Mouse (Mus musculus): ENCODE data around the gene Ankrd33.

The Ankrd33 gene

DNA sequence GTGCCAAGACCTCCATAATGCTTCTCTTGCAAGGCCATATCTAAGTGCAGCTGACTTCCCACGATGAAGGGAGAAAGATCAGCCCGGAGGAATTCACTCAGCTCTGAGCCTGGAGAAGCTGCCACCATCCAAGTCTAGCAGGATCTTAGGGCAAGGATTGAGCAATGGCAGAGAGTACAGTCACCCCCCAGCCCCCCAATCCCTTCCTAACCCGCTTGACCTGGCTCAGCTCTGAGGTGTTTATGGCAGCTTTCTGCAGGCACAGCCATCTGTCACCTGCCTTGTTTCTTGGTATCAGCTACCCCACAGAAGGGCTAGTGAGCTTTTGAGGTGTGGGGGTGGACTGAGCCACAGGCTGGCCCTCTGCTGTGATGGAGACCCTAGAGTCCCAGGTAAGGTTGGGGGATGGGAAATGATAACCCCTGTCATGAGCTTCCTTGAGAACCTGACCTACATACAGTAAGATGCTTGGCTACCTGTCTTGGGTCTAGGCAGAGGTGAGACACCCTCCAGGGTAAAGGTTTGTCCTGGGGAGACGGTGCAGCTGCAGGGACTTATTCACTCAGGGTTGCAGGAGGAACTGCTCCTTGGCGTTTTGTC, at the start of gene Ankrd33:
Gene Ankrd33 (plus strand): TSS at position 245 of the 600 bp plus-strand sequence.
- no peak for DNase-seq

DNA sequence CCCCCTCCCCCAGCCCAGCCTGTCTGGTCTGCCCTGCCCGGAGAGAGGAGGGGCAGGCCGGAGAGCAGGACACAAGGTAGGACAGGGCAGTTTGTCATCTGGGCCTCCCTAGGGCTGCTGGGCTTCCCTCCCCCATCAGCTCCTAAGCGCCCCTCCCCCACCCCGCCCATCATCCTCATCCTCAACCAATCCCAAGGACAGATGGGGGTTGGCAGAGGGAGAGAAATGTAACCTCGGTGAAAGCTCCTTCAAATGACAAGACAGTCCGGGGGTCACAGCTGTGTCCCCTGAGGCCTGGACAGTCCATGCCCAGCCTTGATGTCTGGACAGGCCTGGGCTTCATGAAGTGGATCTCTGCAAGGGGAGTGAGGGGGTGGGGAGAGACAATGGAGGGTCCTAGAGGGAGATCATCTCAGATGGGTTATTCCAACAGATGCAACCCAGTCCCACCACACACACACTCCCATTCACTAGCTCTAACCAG, 49.1 kb upstream of the Ankrd33 start:
- DNase-seq: peak in 1 of 2 experiments; percentile 18

DNA sequence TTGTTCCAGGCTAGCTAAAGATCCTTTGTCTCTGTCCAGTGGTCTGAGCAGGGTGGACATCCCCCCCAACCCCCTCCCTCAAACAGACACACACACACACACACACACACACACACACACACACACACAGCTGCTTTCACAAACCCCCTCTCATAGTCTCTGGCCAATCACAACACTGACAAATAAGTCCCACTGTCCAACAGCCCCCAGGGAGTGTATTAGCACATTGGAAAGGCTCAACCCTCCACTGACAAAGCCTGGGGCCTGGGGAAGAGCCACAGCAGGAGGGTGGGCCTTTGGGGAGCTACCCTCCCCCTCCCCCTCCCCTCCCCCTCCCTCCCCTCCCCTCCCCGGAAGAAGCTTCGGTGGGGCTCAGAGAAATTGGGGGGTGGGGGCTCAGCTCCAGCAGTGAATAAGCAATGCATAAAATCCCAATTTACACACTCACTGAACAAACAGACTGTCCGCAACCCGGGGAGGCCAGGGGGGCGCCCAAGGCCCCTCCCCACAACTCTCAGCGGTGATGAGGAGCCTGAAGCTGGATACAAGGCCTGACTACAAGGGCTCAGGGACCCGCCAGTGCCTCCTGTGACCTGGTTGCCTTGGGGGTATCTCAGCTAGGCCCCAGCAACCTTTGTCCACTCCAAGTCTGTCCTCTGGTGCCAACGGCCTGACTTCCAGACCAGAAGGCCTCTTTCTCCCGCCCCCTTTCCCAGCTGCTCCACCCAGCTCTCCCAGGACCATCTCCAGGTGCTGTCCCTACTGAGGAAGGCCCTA, 48.4 kb upstream of the Ankrd33 start:
- peak in 1 of 2 experiments; percentile 33 for DNase-seq

DNA sequence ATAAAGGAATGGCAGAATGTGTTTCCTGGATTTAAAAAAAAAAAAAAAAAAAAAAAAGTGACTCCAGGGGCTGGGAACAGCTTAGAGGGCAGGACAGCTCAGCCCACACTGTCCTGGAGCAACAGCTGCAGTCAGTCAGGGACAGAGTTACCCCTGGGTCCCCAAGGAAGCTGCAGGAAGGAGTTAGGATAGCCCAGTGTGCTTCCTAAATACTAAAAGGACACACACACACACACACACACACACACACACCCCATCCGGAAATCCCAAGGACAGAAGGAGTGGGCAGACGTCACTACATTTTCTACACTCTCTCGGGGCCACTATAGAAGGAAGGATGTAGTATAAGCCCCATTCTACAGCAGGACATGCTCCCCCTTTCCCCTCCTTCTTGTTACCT, 47.5 kb upstream of the Ankrd33 start:
- DNase-seq: no peak

DNA sequence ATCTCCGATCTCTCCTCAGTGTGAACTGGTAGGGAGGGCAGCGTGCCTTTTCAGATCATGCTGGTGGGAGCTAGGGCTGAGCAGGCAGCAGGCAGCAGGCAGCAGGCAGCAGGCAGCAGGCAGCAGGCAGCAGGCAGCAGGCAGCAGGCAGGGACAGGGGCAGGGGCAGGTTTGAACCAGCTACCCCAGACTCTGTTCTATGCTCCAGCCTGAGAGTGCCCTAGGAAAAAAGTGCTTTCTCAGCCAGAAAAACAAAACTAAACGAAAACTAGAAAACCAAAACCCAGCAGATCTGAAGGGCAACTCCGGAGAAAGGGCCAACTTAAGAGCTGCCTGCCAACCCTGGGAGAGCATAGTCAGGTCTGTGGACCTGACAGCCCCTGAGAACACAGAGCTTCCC, 46.9 kb upstream of the Ankrd33 start:
- DNase-seq: peak in 1 of 2 experiments; percentile 34

DNA sequence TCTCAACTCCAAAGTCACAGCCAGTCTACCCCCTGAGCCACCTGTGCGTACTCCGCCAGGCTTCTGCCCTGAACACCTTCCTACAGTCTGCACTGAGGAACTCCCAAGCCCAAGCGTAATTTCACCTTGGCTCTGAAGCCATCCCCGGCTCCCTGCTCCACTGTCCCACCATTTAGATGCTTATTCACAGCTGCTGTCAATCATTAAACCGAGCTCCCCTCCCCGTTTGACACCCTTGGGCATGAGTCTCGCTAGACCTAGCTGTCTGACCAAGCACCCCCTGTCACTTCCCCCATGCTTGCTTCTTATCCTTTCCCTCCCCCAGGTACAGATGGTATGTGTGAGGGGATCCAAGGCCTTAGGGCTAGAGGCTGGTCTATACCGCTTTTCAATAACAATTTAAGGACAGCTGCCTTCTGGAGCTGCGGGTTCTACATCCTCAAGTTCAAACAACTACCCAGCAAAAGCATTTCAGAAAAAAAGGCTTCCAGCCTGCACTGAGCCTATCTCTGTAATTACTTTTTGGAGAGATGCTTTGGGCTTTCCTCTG, 45.8 kb upstream of the Ankrd33 start:
- DNase-seq: peak in 1 of 2 experiments; percentile 3

DNA sequence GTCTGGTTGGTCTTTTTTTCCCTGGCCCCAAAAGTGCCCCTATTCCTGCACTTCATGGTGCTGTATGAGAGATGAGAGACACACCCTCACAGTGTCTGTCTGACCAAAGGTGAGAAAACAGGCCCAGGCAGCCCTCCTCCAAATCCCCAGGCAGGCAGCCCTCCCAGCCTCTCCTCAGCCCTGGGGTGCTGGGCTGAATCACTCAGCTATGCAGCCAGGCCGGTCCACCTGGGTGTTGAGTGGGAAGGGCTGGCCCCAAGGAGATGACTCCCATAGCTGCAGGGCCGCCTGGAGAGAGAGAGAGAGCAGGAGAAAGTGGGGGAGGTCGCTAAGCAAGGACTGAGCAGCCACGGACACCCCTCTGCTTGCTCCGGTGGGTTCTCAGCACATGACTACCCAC, 44.8 kb upstream of the Ankrd33 start:
- DNase-seq: peak in 1 of 2 experiments; percentile 3

DNA sequence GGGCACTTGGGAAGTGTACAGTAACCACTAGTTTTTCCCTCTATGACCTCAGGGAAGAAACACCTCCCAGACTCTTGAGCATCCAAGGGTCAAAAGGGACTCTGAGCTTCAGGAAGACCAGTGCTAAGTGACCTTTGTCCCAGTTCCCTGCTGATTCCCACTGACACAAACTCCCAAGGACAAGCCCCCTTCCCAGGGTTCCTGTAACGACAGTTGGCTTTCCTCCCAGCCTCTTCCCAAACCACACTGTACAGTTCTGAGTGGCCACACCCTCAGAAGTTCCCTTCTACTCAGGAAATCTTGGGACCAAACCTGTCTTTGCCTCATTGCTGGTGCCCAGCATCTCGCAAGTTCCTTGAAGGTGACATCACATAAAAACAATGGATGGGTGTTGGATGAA, 42.8 kb upstream of the Ankrd33 start:
- no peak for DNase-seq

DNA sequence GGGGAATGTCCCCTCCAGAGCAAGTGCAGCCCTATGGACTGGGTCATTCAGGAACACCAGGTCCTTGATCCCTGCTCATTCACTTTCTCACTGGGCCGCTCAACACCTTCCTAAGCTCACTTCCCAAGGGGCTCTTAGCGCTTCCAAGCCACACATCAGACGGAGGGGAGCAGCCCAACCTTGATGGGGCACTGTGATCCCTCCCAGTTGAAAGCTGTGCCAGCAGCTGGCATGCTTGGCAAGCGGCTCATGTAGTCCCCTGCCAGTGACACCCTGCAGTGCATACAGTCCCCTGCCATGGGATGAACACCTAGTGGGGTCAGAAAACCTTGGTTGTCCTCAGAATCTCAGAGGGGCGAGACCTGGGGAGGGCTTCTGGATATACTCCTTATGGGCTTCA, 41.5 kb upstream of the Ankrd33 start:
- DNase-seq: peak in 1 of 2 experiments; percentile 61

DNA sequence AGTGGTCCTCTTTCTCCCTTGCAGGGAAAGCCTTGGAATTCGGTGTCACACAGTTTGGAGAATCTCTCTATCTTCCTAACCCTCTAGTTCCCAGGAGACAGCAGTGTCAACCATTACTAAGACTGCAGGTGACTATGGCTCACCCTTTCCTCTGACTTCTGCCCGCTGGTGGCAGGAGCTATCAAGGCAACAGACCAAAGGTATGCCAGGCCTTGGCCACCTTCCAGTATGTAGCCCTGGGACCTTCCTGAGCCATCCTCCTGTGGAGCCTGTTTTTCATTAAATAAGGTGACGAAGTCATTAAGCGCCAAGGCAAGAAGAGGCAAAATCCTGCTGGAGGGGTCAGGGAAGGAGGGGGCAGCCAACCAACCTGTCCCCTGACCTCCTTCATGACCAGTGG, 40.4 kb upstream of the Ankrd33 start:
- peak in 1 of 2 experiments; percentile 44 for DNase-seq

DNA sequence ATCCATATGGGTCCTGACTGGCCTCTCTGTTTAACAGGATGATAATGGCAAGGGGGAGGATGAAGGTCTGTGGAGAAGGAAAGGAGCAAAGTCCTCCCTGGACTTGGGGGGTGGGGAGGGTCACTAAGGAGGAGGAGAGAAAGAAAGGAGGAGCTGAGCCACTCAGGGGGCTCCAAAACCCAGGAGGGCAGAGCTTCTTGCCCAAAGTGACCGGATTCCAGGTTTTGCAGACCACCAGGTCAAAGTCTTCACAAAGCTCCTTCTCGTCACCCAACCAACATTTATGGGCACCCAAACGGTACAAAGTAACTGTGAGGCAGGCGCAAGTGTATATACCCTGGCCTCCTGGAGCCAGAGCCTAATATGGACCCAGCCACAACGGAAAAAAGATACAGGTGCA, 39.9 kb upstream of the Ankrd33 start:
- DNase-seq: no peak

DNA sequence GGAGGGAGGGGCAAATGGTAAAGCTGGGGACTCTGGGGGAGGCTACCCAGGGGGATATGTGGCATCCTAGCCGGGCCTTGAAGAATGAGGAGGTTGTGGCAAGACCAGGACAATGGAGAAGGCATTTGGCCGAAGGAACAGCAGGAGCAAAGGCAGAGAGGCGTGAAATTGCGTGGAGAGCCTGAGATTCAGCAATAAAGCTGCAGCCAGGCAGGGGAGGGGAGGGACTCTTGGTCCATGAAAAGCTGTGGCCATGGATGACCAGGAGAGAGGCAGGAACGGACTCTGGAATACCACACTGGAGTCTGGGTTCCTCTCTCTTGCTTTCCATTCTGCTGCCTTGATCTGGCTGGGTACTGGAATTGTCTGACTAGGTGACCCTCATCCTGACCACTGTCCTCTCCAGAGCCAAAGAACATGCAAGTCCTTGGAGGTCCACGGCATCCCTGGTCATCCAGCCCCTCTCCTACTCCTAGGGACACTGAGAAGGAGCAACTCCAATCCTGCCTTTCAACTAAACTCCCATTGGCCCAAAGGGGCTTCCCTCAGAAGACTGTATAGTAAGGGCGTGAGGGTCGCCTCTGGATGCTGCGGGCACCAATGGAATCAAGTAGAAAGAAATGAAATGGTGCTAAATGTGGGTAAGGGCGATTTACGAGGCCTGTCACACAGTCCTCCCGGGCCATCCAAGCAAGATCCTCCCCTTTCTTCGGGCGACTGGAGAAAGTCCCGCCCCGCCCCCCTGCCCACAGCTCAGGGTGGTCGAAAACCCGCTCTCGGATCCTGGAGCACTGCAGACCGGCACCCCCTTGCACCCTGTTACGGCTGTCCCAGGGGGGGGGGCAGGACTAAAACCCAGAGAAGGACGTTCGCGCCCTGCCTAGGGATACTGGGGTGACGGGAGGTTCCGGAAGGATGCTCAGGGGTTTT, 39.2 kb upstream of the Ankrd33 start:
- peak; percentile 77 to 78 for DNase-seq

DNA sequence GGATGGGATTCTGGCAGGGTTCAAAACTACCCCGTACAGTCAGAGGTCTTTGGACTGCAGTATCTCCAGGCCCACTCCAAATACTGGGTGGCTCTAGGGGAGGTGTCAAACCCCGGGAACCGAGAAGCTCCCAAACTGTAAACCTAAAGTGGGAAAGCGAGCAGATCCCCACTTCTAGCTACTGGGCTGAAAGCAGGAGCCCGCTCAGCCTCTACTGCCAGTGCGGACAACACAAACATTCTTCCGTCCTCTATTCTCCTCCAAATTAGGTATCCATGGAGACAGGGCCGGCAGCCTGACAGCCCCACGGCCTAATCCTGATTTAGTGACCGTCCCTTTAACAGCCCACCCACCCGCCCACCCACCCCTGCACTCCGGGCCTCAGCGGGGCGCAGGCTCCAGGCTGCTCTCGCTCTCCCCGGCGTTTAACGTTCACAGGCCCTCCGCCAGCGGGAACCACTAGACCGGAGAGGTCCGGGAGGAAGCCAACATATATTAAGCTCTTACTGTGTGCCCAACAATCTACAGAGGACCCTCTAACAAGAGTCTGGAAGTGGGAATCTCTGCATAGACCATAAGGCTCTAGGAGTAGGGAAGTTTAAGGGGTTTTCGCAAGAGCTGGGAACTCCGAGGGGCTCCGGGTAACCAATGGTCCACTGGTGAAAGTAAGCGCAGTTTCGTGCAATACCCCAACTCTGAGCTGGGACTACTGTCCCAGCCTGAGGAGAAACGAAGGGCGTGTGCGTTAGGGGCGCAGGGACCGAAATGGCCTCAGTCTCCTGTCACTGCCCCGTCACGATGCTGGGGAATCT, 38.3 kb upstream of the Ankrd33 start:
- DNase-seq: peak in 1 of 2 experiments; percentile 46

DNA sequence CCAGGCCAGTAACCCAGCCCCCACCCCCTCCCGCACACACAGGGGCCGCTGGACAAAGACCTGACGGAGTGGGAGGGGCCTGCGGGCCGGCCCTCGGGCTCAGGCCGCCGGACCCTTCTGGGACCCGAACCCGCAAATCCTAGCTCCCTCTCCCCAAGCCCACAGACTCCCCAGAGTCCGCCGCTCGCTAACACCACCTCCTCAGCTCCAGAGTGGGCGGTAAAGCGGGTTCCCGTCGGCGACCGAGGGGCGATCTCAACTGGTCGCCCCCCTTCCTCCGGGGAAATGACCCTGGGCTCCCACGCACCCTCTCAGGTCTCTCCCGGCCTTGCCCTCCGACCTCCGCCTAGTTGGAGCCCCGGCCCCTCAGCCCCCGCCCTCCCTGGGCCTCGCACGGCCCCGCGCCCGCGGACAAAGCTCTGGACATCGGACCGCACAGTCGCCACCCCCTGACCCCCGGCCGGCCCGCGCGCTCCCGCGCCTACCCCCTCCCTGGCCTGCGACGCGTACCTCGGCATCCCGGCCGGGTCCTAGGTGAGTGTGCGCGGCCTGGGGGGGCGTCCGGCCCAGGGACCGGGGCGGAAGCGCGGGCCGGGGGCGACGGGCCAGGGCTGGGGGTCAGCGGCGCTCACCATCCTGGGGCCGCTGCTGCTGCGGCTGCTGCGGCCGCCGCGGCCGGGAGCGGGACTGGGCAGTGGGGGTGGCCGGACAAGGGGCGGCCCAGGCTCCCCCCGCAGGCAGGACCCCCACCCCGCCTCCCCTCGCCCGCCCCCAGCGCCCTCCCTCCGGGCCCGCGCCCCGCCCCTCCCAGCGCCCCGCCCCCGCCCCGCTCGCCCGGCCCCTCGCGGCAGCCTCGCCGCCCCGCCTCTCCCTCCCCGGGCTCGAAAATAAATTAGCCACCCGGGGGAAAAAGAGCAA, 37.5 kb upstream of the Ankrd33 start, which contains the start of gene Fignl2:
Gene Fignl2 (minus strand): TSS at position 755 of the 918 bp plus-strand sequence.
- DNase-seq: peak in 1 of 2 experiments; percentile 35

DNA sequence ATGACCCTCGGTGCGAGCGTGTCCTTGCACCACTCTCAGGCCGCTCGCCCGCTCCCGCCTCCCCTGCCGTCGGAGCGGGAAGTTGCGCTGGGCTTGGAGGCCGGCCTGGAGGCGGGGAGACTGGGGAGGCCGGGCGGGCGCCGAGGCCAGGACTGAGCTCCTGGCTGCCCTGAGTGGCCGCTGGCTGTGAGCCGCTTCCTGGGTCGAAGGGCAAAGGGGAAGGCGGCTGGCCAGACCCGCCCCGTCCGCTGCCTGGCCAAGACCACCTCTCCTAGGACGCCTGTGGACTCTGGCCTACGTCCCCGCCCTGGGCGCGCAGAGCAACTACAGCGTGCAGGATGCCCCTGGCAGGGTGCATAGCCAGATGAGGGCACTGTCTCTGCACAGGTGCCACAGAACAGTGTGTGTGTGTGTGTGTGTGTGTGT, 36.8 kb upstream of the Ankrd33 start:
- peak; percentile 68 to 78 for DNase-seq

DNA sequence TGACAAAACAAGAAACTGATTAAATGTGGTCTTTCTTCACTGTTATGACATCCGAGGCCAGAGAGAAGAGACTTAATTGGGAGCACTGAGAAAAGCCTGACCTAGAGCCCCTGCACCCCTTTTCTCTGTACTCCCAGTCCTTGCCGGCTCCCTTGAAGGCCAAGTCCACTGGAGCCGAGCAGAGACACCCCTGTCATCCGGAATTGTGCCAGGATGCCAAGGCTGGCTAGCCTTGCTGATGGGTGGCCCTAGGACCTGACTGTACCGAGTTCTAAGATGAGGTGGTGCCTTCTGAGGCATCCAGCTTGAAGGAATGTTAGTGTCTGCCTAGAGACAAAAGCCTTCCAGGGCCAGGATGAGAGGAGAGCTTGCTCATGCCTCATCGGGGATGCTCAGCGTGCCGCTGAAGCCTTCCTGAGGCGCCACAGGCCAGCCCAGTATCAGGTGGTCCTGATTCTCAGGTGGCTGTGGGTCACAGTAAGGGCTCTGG, 35.5 kb upstream of the Ankrd33 start:
- DNase-seq: no peak

DNA sequence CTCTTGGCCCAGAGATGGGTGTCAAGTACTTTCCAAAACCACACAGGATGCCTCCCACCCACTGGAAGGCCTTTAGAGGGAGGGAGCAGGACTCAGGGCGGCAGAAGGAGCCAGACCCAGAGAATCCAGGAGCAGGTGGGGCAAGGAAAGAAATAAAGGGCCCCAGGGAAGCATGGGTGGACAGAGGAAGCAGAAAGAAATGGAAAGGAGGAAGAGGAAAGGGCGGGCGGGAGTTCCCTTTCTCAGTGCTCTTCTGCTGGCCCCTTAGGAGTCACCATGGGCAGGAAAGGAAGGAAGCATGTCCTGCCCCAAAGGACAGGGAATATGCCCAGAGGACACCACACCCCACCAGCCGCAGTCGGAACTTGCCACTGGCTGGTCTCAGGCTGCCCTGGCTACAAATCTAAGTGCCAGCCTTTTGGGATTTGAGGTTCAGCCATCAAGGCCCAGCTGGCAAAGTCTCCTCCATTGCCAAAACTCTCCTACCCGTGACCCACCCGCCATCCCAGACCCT, 34.5 kb upstream of the Ankrd33 start:
- no peak for DNase-seq

DNA sequence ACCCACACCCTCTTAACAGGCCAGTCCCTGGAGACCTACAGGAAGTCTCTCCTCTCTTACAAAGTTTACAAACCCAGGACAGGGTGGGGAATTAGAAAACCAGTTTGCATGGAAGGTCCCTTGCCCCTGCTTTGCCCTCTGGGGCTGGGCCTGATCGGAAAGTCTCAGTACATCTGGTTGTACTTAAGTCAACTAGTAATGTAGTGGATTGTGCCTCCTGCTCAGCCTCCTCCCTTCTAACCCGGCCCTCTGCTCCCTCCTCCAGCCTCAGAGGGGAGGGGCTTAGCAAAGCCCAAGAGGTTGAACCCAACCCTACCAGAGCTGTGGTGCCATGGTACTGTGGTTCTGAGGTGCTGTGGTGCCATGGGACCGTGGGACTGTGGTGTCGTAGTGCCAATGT, 33.3 kb upstream of the Ankrd33 start:
- no peak for DNase-seq

DNA sequence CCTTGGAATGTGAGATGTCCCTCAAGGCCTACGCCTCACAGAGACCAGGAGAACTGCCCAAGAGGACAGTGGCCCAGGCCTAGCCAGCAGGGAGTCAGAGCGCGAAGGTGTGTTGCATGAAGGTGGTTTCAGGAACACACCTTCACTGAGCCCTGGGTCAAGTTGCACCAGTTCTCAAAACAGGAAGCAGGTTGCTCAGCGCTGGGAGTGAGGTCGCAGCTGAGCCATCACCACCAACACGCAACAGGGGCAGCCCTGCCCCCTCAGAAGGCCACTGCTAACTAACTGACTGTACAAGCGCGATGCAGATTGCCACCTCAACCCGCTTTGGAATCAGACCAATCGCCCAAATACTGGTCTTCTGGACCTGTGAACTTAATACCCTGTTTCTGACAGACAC, 31.1 kb upstream of the Ankrd33 start:
- DNase-seq: no peak

DNA sequence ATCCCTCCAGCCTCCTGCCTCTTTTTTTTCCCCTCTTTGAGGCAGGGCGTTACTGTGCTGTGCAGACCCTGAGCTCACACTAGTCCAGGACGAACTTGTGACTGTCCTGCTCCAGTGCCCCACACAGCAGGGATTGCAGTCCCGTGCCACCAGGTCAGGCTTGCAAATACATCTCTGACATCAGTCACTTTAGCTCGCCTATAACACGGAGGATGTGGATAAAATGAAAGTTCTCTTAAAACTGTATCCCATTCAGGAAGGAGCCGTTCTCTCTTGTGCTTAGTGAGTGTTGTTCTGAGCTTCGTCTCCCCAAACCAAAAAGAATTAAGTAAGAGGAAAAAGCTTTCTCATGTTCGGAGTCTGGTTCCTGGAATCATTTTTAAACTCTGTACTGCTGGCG, 29.1 kb upstream of the Ankrd33 start:
- DNase-seq: no peak

Data from cerebellum, postnatal 10 days (tissue).